Mouse (Mus musculus): ENCODE results near the gene Ptbp1.

GRCm38 (mm10) chr10:79806331-79806730, 47.9 kb upstream of the Ptbp1 start:
- TF ChIP-seq CTCF (conservative IDR thresholded peaks at IDR 0.05; ENCODE audit: low read length), result no peak
- TF ChIP-seq NANOG (IDR thresholded peaks at IDR 0.05; ENCODE audit: borderline replicate concordance, low read length), result no peak
- no peak for TF ChIP-seq POU5F1 (IDR thresholded peaks at IDR 0.05; ENCODE audit: borderline replicate concordance, low read length)
